Mouse (Mus musculus) liver, postnatal 0 days (tissue): ENCODE data around the gene Grin2d.

ENCODE experiments used
- CTCF ChIP-seq: sonication (generic); IDR thresholded peaks from 2 replicates; pipeline ENCODE4 v1.5.1; 2016; ENCODE audit warnings: antibody characterized with exemption, low read depth
- EP300 ChIP-seq: IDR thresholded peaks from 2 replicates; pipeline ENCODE4 v1.6.1; 2016; ENCODE audit warnings: antibody characterized with exemption, low read depth, mild to moderate bottlenecking

- no peak for TF ChIP-seq CTCF
- TF ChIP-seq EP300 = no peak
These were observed 93.4 kb downstream of the Grin2d start, which contains the start of gene Sult2b1 for GRCm38 (mm10) chr7:45784524-45785372.
